Mouse (Mus musculus) MEL (cell line): ENCODE measurements around the gene Gm20696. TPM values are rescaled to one million over a fixed set of nuclear protein-coding genes. Genes with fewer than 3 reads are reported as not detected.

ENCODE experiments used
- DNase-seq: peaks from one replicate; pipeline ENCODE4 v3.0.0; 2011; ENCODE audit warnings: low read depth, low spot score
- H3K27ac ChIP-seq: 2 replicates; pipeline ENCODE4 v1.5.1; 2012; ENCODE audit warnings: low read depth, mild to moderate bottlenecking, control low read depth, low read length, moderate library complexity; ENCODE audit not compliant: control insufficient read depth
- H3K27me3 ChIP-seq, 2 experiments: fragments of 150-350 bp in 1 of 2; sonication (generic) in 1 of 2; 2 replicates each; pipeline ENCODE4 v1.6.1; 2012; ENCODE audit warnings: low read length in 2 of 2, mild to moderate bottlenecking in 2 of 2, improper control_type of control experiment in 1 of 2, moderate library complexity in 1 of 2; ENCODE audit not compliant: insufficient read depth in 2 of 2, control insufficient read depth in 1 of 2
- H3K36me3 ChIP-seq, 2 experiments: 2 replicates each; pipeline ENCODE4 v1.6.1; 2012 to 2014; ENCODE audit warnings: low read length in 2 of 2, improper control_type of control experiment in 1 of 2, inconsistent platforms in 1 of 2, mild to moderate bottlenecking in 1 of 2; ENCODE audit not compliant: insufficient read depth in 2 of 2, control insufficient read depth in 1 of 2
- H3K4me1 ChIP-seq, 2 experiments: fragments of 150-350 bp in 1 of 2; sonication (generic) in 1 of 2; 2 replicates each; pipeline ENCODE4 v1.6.1; 2012; ENCODE audit warnings: low read length in 2 of 2, improper control_type of control experiment in 1 of 2, mild to moderate bottlenecking in 1 of 2; ENCODE audit not compliant: insufficient read depth in 2 of 2, control insufficient read depth in 1 of 2
- H3K4me3 ChIP-seq, 2 experiments: fragments of 150-350 bp in 1 of 2; sonication (generic) in 1 of 2; 2 replicates each; pipeline ENCODE4 v1.5.1; 2012; ENCODE audit warnings: low read depth in 2 of 2, low read length in 2 of 2, mild to moderate bottlenecking in 2 of 2, moderate library complexity in 2 of 2, control low read depth in 1 of 2, improper control_type of control experiment in 1 of 2; ENCODE audit not compliant: control insufficient read depth in 1 of 2, insufficient read depth in 1 of 2
- H3K79me2 ChIP-seq: 2 replicates; pipeline ENCODE4 v1.6.1; 2012; ENCODE audit warnings: mild to moderate bottlenecking, low read length, moderate library complexity; ENCODE audit not compliant: control insufficient read depth, poor library complexity, insufficient read depth
- H3K9ac ChIP-seq: 2 replicates; pipeline ENCODE4 v1.6.1; 2012; ENCODE audit warnings: low read depth, mild to moderate bottlenecking, control low read depth, low read length, moderate library complexity; ENCODE audit not compliant: control insufficient read depth, poor library complexity, severe bottlenecking
- H3K9me3 ChIP-seq: fragments of 150-350 bp; sonication (generic); replicated peaks from 2 replicates; pipeline ENCODE4 v1.6.1; 2012; ENCODE audit warnings: mild to moderate bottlenecking, low read length, improper control_type of control experiment, moderate library complexity; ENCODE audit not compliant: insufficient read depth
- CHD1 ChIP-seq: IDR thresholded peaks from 2 replicates; pipeline ENCODE4 v1.6.1; 2012; ENCODE audit warnings: low read depth, mild to moderate bottlenecking, inconsistent platforms, low read length, improper control_type of control experiment
- CTCF ChIP-seq, 3 experiments: IDR thresholded peaks in 2 of 3; conservative IDR thresholded peaks in 1 of 3; 2 replicates each; pipeline ENCODE4 v1.5.1; 2011 to 2012; ENCODE audit warnings: low read length in 3 of 3, low read depth in 2 of 3, mild to moderate bottlenecking in 2 of 3, improper control_type of control experiment in 1 of 3, inconsistent platforms in 1 of 3, mixed read lengths in 1 of 3, moderate library complexity in 1 of 3; ENCODE audit not compliant: control insufficient read depth in 1 of 3, insufficient read depth in 1 of 3, poor library complexity in 1 of 3, severe bottlenecking in 1 of 3
- EP300 ChIP-seq, 2 experiments: IDR thresholded peaks; 2 replicates each; pipeline ENCODE4 v1.6.1; 2011; ENCODE audit warnings: improper control_type of control experiment in 2 of 2, low read length in 2 of 2, low read depth in 1 of 2, mild to moderate bottlenecking in 1 of 2
- GABPA ChIP-seq: IDR thresholded peaks from 2 replicates; pipeline ENCODE4 v1.6.1; 2012; ENCODE audit warnings: low read depth, mild to moderate bottlenecking, inconsistent platforms, low read length, improper control_type of control experiment, moderate library complexity
- GATA1 ChIP-seq: IDR thresholded peaks from 2 replicates; pipeline ENCODE4 v1.6.1; 2011; ENCODE audit warnings: low read depth, low read length, improper control_type of control experiment
- HCFC1 ChIP-seq: IDR thresholded peaks from 2 replicates; pipeline ENCODE4 v1.6.1; 2012; ENCODE audit warnings: low read depth, mild to moderate bottlenecking, inconsistent platforms, low read length, improper control_type of control experiment, moderate library complexity
- KAT2A ChIP-seq: conservative IDR thresholded peaks from 2 replicates; pipeline ENCODE4 v1.6.1; 2012; ENCODE audit warnings: low read depth, low read length, improper control_type of control experiment, inconsistent platforms
- MAX ChIP-seq: IDR thresholded peaks from 2 replicates; pipeline ENCODE4 v1.6.1; 2011; ENCODE audit warnings: low read length, improper control_type of control experiment
- MAZ ChIP-seq: IDR thresholded peaks from 2 replicates; pipeline ENCODE4 v1.6.1; 2012; ENCODE audit warnings: low read depth, mild to moderate bottlenecking, inconsistent platforms, low read length, improper control_type of control experiment
- MXI1 ChIP-seq: IDR thresholded peaks from 2 replicates; pipeline ENCODE4 v1.6.1; 2011; ENCODE audit warnings: mild to moderate bottlenecking, low read depth, low read length, improper control_type of control experiment
- POLR2A ChIP-seq, 2 experiments: IDR thresholded peaks; 2 replicates each; pipeline ENCODE4 v1.6.1; 2011 to 2012; ENCODE audit warnings: low read length in 2 of 2, mild to moderate bottlenecking in 2 of 2, control low read depth in 1 of 2, improper control_type of control experiment in 1 of 2, low read depth in 1 of 2, moderate library complexity in 1 of 2; ENCODE audit not compliant: control insufficient read depth in 1 of 2, insufficient read depth in 1 of 2, poor library complexity in 1 of 2
- POLR2AphosphoS2 ChIP-seq: IDR thresholded peaks from 2 replicates; pipeline ENCODE4 v1.6.1; 2011; ENCODE audit warnings: low read length, improper control_type of control experiment
- SIN3A ChIP-seq: IDR thresholded peaks from 2 replicates; pipeline ENCODE4 v1.6.1; 2012; ENCODE audit warnings: low read length, improper control_type of control experiment, inconsistent platforms
- SMC3 ChIP-seq: IDR thresholded peaks from 2 replicates; pipeline ENCODE4 v1.6.1; 2011; ENCODE audit warnings: low read depth, low read length, improper control_type of control experiment
- TAL1 ChIP-seq: IDR thresholded peaks from 2 replicates; pipeline ENCODE4 v1.6.1; 2012; ENCODE audit warnings: mild to moderate bottlenecking, inconsistent platforms, low read length, moderate library complexity, mixed read lengths
- TBP ChIP-seq: IDR thresholded peaks from 2 replicates; pipeline ENCODE4 v1.8.0; 2011; ENCODE audit warnings: low read depth, low read length, improper control_type of control experiment
- UBTF ChIP-seq: IDR thresholded peaks from 2 replicates; pipeline ENCODE4 v1.6.1; 2012; ENCODE audit warnings: low read depth, mild to moderate bottlenecking, inconsistent platforms, low read length, improper control_type of control experiment, moderate library complexity, borderline replicate concordance; ENCODE audit not compliant: insufficient read depth
- ZMIZ1 ChIP-seq: IDR thresholded peaks from 2 replicates; pipeline ENCODE4 v1.6.1; 2012; ENCODE audit warnings: low read depth, mild to moderate bottlenecking, inconsistent platforms, low read length, improper control_type of control experiment, moderate library complexity
- ZNF384 ChIP-seq: IDR thresholded peaks from 2 replicates; pipeline ENCODE4 v1.6.1; 2012; ENCODE audit warnings: low read depth, mild to moderate bottlenecking, inconsistent platforms, low read length, improper control_type of control experiment
- polyA plus RNA-seq, 2 experiments: library from polyadenylated mRNA; stranded (reverse) in 1 of 2; unstranded in 1 of 2; fragments of >175 nt in 1 of 2; fragments of >200 nt in 1 of 2; gene quantifications; 2 replicates each; pipeline versions ENCODE4 v1.2.1 to v1.2.4; 2012; ENCODE audit warnings: low replicate concordance in 2 of 2, low read depth in 1 of 2; ENCODE audit not compliant: insufficient read length in 2 of 2, insufficient read depth in 1 of 2, missing spikeins in 1 of 2
- total RNA-seq: library from RNA; depleted of rRNA; stranded (reverse); fragments of 300-350 nt; gene quantifications from 2 replicates; pipeline ENCODE4 v1.2.3, GENCODE M21; 2012

Gene Gm20696
- total and polyA plus RNA-seq, 3 experiments, result 0.07 to 0.39 TPM; not detected in 1

- H3K9ac ChIP-seq, result no peak overlapping the region
- no peaks in the 10 kb centered on the region for H3K9me3 ChIP-seq
- TF ChIP-seq TAL1 (no peak), MXI1 (no peak), GATA1 (no peak), KAT2A (no peak), MAZ (no peak), SIN3A (no peak), EP300 (IDR thresholded peaks at IDR 0.05; ENCODE audit: low read depth in 1 of 2, low read length in 2 of 2) (no peak), ZNF384 (no peak), POLR2AphosphoS2 (no peak), CHD1 (no peak), HCFC1 (no peak), GABPA (no peak), MAX (no peak), ZMIZ1 (no peak), UBTF (no peak)
- no peaks in the 10 kb centered on the region for H3K79me2 ChIP-seq
- no peak for DNase-seq
- H3K27ac ChIP-seq, result no peak overlapping the region
- no peaks in the 10 kb centered on the region for H3K27me3 ChIP-seq
- H3K4me1 ChIP-seq, result no peaks in the 10 kb centered on the region
- no peaks in the 10 kb centered on the region for H3K36me3 ChIP-seq
- no peak overlapping the region for H3K4me3 ChIP-seq
Measured at GRCm38 (mm10) chr6:99451479-99451878, 215.1 kb downstream of the Gm20696 start.

DNA sequence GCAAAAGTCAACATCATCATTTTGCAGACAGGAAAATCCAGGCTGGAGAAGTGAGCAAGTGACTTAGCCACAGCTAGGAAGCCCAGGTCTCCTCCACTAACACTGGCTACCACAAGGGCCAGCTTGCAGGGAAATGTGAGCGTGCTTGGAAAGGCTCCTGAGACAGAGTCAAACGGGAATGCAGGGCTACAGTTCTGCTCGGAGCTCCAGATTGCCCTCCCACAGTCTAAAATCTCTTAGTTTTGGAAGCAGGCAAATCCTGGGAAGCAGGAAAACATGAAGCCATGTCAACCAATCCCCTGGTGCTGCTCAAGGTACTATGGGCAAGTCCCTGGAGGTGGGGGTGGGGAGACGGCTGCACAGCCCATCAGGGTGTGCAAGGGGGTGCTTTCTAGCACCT lies 219.2 kb downstream of the Gm20696 start:
- H3K4me1 ChIP-seq, result no peaks in the 10 kb centered on the region
- no peak overlapping the region for H3K27ac ChIP-seq
- H3K27me3 ChIP-seq, result no peaks in the 10 kb centered on the region
- H3K9me3 ChIP-seq, result no peaks in the 10 kb centered on the region
- DNase-seq, result no peak
- no peaks in the 10 kb centered on the region; a peak in 1 of 4 replicates for H3K36me3 ChIP-seq
- H3K9ac ChIP-seq, result no peak overlapping the region
- no peaks in the 10 kb centered on the region for H3K79me2 ChIP-seq
- TF ChIP-seq MXI1 (no peak), SMC3 (no peak), EP300 (IDR thresholded peaks at IDR 0.05; ENCODE audit: low read depth in 1 of 2, low read length in 2 of 2) (no peak), CTCF (IDR thresholded peaks at IDR 0.05 in 2 of 3, conservative IDR thresholded peaks at IDR 0.05 in 1 of 3; ENCODE audit: control insufficient read depth in 1 of 3, insufficient read depth in 1 of 3, low read depth in 2 of 3, low read length in 3 of 3, poor library complexity in 1 of 3, severe bottlenecking in 1 of 3) (no peak), POLR2A (IDR thresholded peaks at IDR 0.05; ENCODE audit: control insufficient read depth in 1 of 2, insufficient read depth in 1 of 2, low read depth in 1 of 2, low read length in 2 of 2, poor library complexity in 1 of 2) (no peak), TBP (no peak), GABPA (no peak), MAZ (no peak)
- TF ChIP-seq, all 39 proteins: peak for 0
- H3K4me3 ChIP-seq, result no peak overlapping the region
